Mouse (Mus musculus) hindbrain, embryonic 13.5 days (tissue): ENCODE measurements around the gene St7. TPM values are rescaled to one million over a fixed set of nuclear protein-coding genes. Genes with fewer than 3 reads are reported as not detected.

Experiments used
- ATAC-seq: fragments of 200-750 bp; cut with Nextera tagmentation; 2 replicates; pipeline ENCODE4 v1.8.0; 2017; ENCODE audit warnings: moderate TSS enrichment; ENCODE audit not compliant: low FRiP score
- H3K27ac ChIP-seq: fragments of 300-500 bp; sonication (generic); 2 replicates; pipeline ENCODE4 v1.5.1; 2015; ENCODE audit warnings: inconsistent platforms, mild to moderate bottlenecking, moderate library complexity
- H3K27me3 ChIP-seq: fragments of 300-500 bp; sonication (generic); 2 replicates; pipeline ENCODE4 v1.6.1; 2015; ENCODE audit warnings: mild to moderate bottlenecking, inconsistent platforms
- H3K36me3 ChIP-seq: fragments of 300-500 bp; sonication (generic); 2 replicates; pipeline ENCODE4 v1.6.1; 2015; ENCODE audit warnings: mild to moderate bottlenecking, inconsistent platforms
- H3K4me1 ChIP-seq: fragments of 300-500 bp; sonication (generic); replicated peaks from 2 replicates; pipeline ENCODE4 v1.6.1; 2015; ENCODE audit warnings: inconsistent platforms
- H3K4me2 ChIP-seq: fragments of 300-500 bp; sonication (generic); 2 replicates; pipeline ENCODE4 v1.6.1; 2015; ENCODE audit warnings: inconsistent platforms, mild to moderate bottlenecking, moderate library complexity
- H3K4me3 ChIP-seq: fragments of 300-500 bp; sonication (generic); 2 replicates; pipeline ENCODE4 v1.5.1; 2015; ENCODE audit warnings: mild to moderate bottlenecking, inconsistent platforms
- H3K9ac ChIP-seq: fragments of 300-500 bp; sonication (generic); 2 replicates; pipeline ENCODE4 v1.6.1; 2015; ENCODE audit warnings: mild to moderate bottlenecking, inconsistent platforms
- H3K9me3 ChIP-seq: fragments of 300-500 bp; sonication (generic); 2 replicates; pipeline ENCODE4 v1.6.1; 2016; ENCODE audit warnings: inconsistent platforms
- WGBS: fragments of 180-500 bp; shearing (Covaris S2); methylation state at CpG from one replicate; pipeline ENCODE4 v1.1.7; 2015; 5-methylcytosine and 5-hydroxymethylcytosine counted together
- polyA plus RNA-seq: library from polyadenylated mRNA; unstranded; fragments of >200 nt; fragmentation: Nextera tagmentation; extraction: Ambion mirVana; gene quantifications from 2 replicates; pipeline ENCODE4 v1.2.1, GENCODE M21; 2015

The St7 gene
- 56.1 and 57.8 TPM in 2 replicates for polyA plus RNA-seq

- no peaks in the 10 kb centered on the region for H3K36me3 ChIP-seq
- WGBS: 80% methylated on average over 7 of the region's 7 CpGs
- peak within 1 kb of the TSS; percentile 74 for H3K4me3 ChIP-seq
- peak within 1 kb of the TSS; percentile 69 for H3K27ac ChIP-seq
- ATAC-seq: no peak
- H3K4me1 ChIP-seq: peaks cover 12% of the 10 kb centered on the region
- H3K27me3 ChIP-seq: 0 out of 2 replicates have a peak, but pooled peaks cover 12% of the 10 kb centered on the region
- peak within 1 kb of the TSS; percentile 85 for H3K4me2 ChIP-seq
- H3K9ac ChIP-seq: peak within 1 kb of the TSS; percentile 80
- no peaks in the 10 kb centered on the region for H3K9me3 ChIP-seq
Observed at GRCm38 (mm10) chr6:17692647-17693046, at the start of gene St7. Gene St7 (plus strand): TSS chr6:17692933.

- no peak overlapping the region for H3K27ac ChIP-seq
- ATAC-seq: no peak
- H3K4me3 ChIP-seq: no peak overlapping the region
- no peak overlapping the region for H3K9ac ChIP-seq
- H3K36me3 ChIP-seq: peaks cover 23% of the 10 kb centered on the region
- 82% methylated on average over 3 of the region's 3 CpGs for WGBS
- H3K9me3 ChIP-seq: no peaks in the 10 kb centered on the region
- no peak overlapping the region for H3K4me2 ChIP-seq
- H3K27me3 ChIP-seq: no peaks in the 10 kb centered on the region
- H3K4me1 ChIP-seq: peaks cover 12% of the 10 kb centered on the region
Observed at GRCm38 (mm10) chr6:17646107-17646506, 46.6 kb upstream of the St7 start.

GRCm38 (mm10) chr6:17652132-17652531 lies 40.6 kb upstream of the St7 start:
- ATAC-seq: no peak
- Histone ChIP-seq H3K9ac (no peak overlapping the region), H3K27ac (no peak overlapping the region), H3K36me3 (peaks cover 52% of the 10 kb centered on the region), H3K4me3 (no peak overlapping the region), H3K27me3 (no peaks in the 10 kb centered on the region), H3K9me3 (no peaks in the 10 kb centered on the region), H3K4me2 (no peak overlapping the region), H3K4me1 (no peaks in the 10 kb centered on the region)
- 91% methylated on average over 2 of the region's 2 CpGs for WGBS

- 98% methylated on average over 2 of the region's 2 CpGs for WGBS
- no peak for ATAC-seq
- H3K4me2 ChIP-seq: no peak overlapping the region
- peaks cover 42% of the 10 kb centered on the region for H3K36me3 ChIP-seq
- H3K4me1 ChIP-seq: no peaks in the 10 kb centered on the region
- no peak overlapping the region for H3K9ac ChIP-seq
- H3K27me3 ChIP-seq: no peaks in the 10 kb centered on the region
- H3K27ac ChIP-seq: no peak overlapping the region
- H3K9me3 ChIP-seq: no peaks in the 10 kb centered on the region
- H3K4me3 ChIP-seq: no peak overlapping the region
Observed at GRCm38 (mm10) chr6:17655080-17655479, 37.7 kb upstream of the St7 start.

GRCm38 (mm10) chr6:17657308-17657707 lies 35.4 kb upstream of the St7 start:
- 87% methylated on average over 1 of the region's 1 CpGs for WGBS
- Histone ChIP-seq H3K36me3 (peaks cover 42% of the 10 kb centered on the region), H3K9ac (no peak overlapping the region), H3K27me3 (no peaks in the 10 kb centered on the region), H3K4me3 (no peak overlapping the region), H3K9me3 (no peaks in the 10 kb centered on the region), H3K4me1 (no peaks in the 10 kb centered on the region), H3K27ac (no peak overlapping the region), H3K4me2 (no peak overlapping the region)
- no peak for ATAC-seq

- no peak overlapping the region for H3K4me3 ChIP-seq
- no peak overlapping the region for H3K27ac ChIP-seq
- no peak overlapping the region for H3K9ac ChIP-seq
- H3K9me3 ChIP-seq: no peaks in the 10 kb centered on the region
- no peak overlapping the region for H3K4me2 ChIP-seq
- H3K36me3 ChIP-seq: peaks cover 63% of the 10 kb centered on the region
- no peaks in the 10 kb centered on the region for H3K4me1 ChIP-seq
- no peak for ATAC-seq
- no peaks in the 10 kb centered on the region for H3K27me3 ChIP-seq
- WGBS: 98% methylated on average over 7 of the region's 7 CpGs
Observed at GRCm38 (mm10) chr6:17665348-17665747, 27.4 kb upstream of the St7 start.

GRCm38 (mm10) chr6:17666024-17666423 lies 26.7 kb upstream of the St7 start:
- Histone ChIP-seq H3K36me3 (peaks cover 58% of the 10 kb centered on the region), H3K4me3 (no peak overlapping the region), H3K4me1 (no peaks in the 10 kb centered on the region), H3K27me3 (no peaks in the 10 kb centered on the region), H3K4me2 (no peak overlapping the region), H3K27ac (no peak overlapping the region), H3K9me3 (no peaks in the 10 kb centered on the region), H3K9ac (no peak overlapping the region)
- ATAC-seq: no peak

- Histone ChIP-seq H3K4me1 (no peaks in the 10 kb centered on the region), H3K27me3 (no peaks in the 10 kb centered on the region), H3K36me3 (peaks cover 44% of the 10 kb centered on the region), H3K4me2 (no peak overlapping the region), H3K27ac (no peak overlapping the region), H3K9me3 (no peaks in the 10 kb centered on the region), H3K4me3 (no peak overlapping the region), H3K9ac (no peak overlapping the region)
- 92% methylated on average over 3 of the region's 3 CpGs for WGBS
- ATAC-seq: no peak
Observed at GRCm38 (mm10) chr6:17667813-17668212, 24.9 kb upstream of the St7 start.

- Histone ChIP-seq H3K9ac (no peak overlapping the region), H3K4me1 (no peaks in the 10 kb centered on the region), H3K4me2 (no peak overlapping the region), H3K36me3 (peaks cover 39% of the 10 kb centered on the region), H3K27me3 (no peaks in the 10 kb centered on the region), H3K9me3 (no peaks in the 10 kb centered on the region), H3K4me3 (no peak overlapping the region), H3K27ac (no peak overlapping the region)
- ATAC-seq: no peak
- WGBS: 96% methylated on average over 12 of the region's 12 CpGs
Observed at GRCm38 (mm10) chr6:17668334-17668733, 24.4 kb upstream of the St7 start.

- no peak overlapping the region for H3K9ac ChIP-seq
- no peak overlapping the region for H3K4me3 ChIP-seq
- no peaks in the 10 kb centered on the region for H3K4me1 ChIP-seq
- no peak for ATAC-seq
- H3K9me3 ChIP-seq: no peaks in the 10 kb centered on the region
- H3K27ac ChIP-seq: no peak overlapping the region
- WGBS: 86% methylated on average over 2 of the region's 2 CpGs
- H3K4me2 ChIP-seq: no peak overlapping the region
- H3K27me3 ChIP-seq: no peaks in the 10 kb centered on the region
- peaks cover 28% of the 10 kb centered on the region for H3K36me3 ChIP-seq
Observed at GRCm38 (mm10) chr6:17669826-17670225, 22.9 kb upstream of the St7 start.

GRCm38 (mm10) chr6:17675019-17675756 lies 17.5 kb upstream of the St7 start:
- H3K36me3 ChIP-seq: no peaks in the 10 kb centered on the region
- no peaks in the 10 kb centered on the region for H3K4me1 ChIP-seq
- H3K4me3 ChIP-seq: no peak overlapping the region
- H3K27ac ChIP-seq: no peak overlapping the region
- H3K9ac ChIP-seq: no peak overlapping the region
- no peak overlapping the region for H3K4me2 ChIP-seq
- no peaks in the 10 kb centered on the region for H3K27me3 ChIP-seq
- WGBS: 27% methylated on average over 12 of the region's 12 CpGs
- H3K9me3 ChIP-seq: no peaks in the 10 kb centered on the region
- ATAC-seq: peak; percentile 73; the same call in 1 of the 2 replicates

- 84% methylated on average over 2 of the region's 2 CpGs for WGBS
- no peak overlapping the region for H3K4me2 ChIP-seq
- H3K4me1 ChIP-seq: no peaks in the 10 kb centered on the region
- no peaks in the 10 kb centered on the region for H3K36me3 ChIP-seq
- no peak overlapping the region for H3K4me3 ChIP-seq
- H3K27ac ChIP-seq: no peak overlapping the region
- peaks cover 3% of the 10 kb centered on the region; the same call in 1 of the 2 replicates for H3K9me3 ChIP-seq
- no peak for ATAC-seq
- no peak overlapping the region for H3K9ac ChIP-seq
- H3K27me3 ChIP-seq: no peaks in the 10 kb centered on the region
Observed at GRCm38 (mm10) chr6:17677008-17677407, 15.7 kb upstream of the St7 start.

- Histone ChIP-seq H3K27ac (no peak overlapping the region), H3K4me1 (no peaks in the 10 kb centered on the region), H3K27me3 (no peaks in the 10 kb centered on the region), H3K9ac (no peak overlapping the region), H3K4me2 (no peak overlapping the region), H3K36me3 (no peaks in the 10 kb centered on the region), H3K9me3 (peaks cover 3% of the 10 kb centered on the region; the same call in 1 of the 2 replicates), H3K4me3 (no peak overlapping the region)
- WGBS: 82% methylated on average over 6 of the region's 6 CpGs
- no peak for ATAC-seq
Observed at GRCm38 (mm10) chr6:17680266-17680925, 12.3 kb upstream of the St7 start.
